Mouse (Mus musculus): Measurements from ENCODE around the gene Ptpru. TPM values are rescaled to one million over a fixed set of nuclear protein-coding genes. Genes with fewer than 3 reads are reported as not detected.

Ptpru gene
- polyA plus RNA-seq, 2 experiments, result 13.3 to 22.5 TPM

DNA sequence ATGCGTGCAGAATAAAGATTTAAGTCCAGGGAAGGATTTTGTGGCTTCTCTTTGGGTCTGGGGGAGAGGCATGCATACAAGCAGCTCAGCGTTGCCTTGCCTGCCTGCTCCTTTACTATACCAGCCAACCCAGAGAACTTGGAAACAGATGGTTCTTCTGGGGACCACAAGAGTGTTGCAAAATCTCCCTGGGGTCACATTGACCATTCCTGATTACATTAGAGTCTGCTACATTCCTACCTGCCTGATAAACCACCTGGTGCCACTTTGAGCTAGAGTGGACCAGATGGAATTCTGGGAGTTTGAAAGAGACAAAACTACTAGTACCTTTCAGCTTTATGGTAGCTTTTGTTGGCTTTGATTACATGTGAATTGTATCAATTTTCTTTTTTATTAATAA is 38.7 kb upstream of the Ptpru start:
- H3K27me3 ChIP-seq (ENCODE audit: control insufficient read depth, insufficient read depth, low read length), result no peaks in the 10 kb centered on the region
- H3K9me3 ChIP-seq (ENCODE audit: control insufficient read depth, low read length), result no peaks in the 10 kb centered on the region
- H3K4me1 ChIP-seq (ENCODE audit: control insufficient read depth, insufficient read depth, low read length), result peaks cover 36% of the 10 kb centered on the region
- 62% methylated on average over 2 of the region's 2 CpGs for WGBS
- no peak for TF ChIP-seq POLR2A (IDR thresholded peaks at IDR 0.05; ENCODE audit: borderline replicate concordance, extremely low read depth, insufficient read depth, insufficient read length)
- no peak overlapping the region for H3K9ac ChIP-seq (ENCODE audit: low read depth, low read length, severe bottlenecking)
- no peak overlapping the region for H3K27ac ChIP-seq (replicated peaks; ENCODE audit: low read depth, low read length)
- H3K4me2 ChIP-seq (replicated peaks; ENCODE audit: low read depth, low read length, severe bottlenecking), result no peak overlapping the region
- no peak for DNase-seq (ENCODE audit: low spot score)
- ATAC-seq (ENCODE audit: low FRiP score, low read depth), result no peak
- H3K4me3 ChIP-seq (replicated peaks; ENCODE audit: low read length), result no peak overlapping the region
- H3K36me3 ChIP-seq (ENCODE audit: control insufficient read depth, insufficient read depth, low read length), result no peaks in the 10 kb centered on the region

DNA sequence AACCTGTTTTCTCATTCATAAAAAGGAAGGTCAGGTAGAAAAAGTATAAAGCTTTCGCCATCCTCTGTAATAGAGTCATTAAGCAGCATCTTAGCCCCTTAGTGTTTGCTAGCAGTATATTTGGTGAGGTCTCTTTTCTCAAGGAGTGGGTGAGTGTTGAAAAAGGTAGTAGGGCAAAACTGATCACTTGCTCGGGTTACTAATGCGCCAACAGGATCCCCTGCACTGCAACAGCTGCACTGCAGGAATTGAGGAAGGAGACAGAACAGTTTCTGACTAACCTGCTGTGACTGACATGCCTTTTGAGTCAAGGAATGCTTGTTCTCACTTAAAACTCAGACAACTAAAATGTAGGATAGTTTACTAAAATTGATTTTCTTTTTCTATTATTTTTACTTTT is 37.2 kb upstream of the Ptpru start:
- ATAC-seq (ENCODE audit: low FRiP score, low read depth), result no peak

DNA sequence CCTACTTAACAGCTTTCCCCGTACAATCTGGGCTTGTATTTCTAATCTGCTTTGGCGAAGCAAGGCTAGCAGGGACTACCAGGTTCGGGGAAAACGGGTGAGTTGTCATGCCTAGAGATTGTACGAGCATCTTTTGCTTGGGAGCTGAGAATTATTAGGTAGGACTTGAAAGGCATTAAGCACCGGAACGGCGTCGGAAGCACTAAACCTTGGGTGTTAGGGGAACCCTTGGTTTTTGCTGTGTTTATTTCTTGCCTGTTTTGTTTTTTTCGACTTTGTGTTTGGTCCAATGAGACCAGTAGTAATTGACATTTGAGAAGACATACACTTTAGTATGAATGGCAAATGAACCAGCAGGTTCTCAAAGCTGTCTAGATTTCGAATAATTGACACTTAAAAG is 36.5 kb upstream of the Ptpru start:
- H3K4me3 ChIP-seq (replicated peaks; ENCODE audit: low read length), result peak overlapping the region; percentile 100
- H3K27ac ChIP-seq (replicated peaks; ENCODE audit: low read depth, low read length), result peak overlapping the region; percentile 100
- H3K27me3 ChIP-seq (ENCODE audit: control insufficient read depth, insufficient read depth, low read length), result no peaks in the 10 kb centered on the region
- peak overlapping the region; percentile 90 for H3K4me2 ChIP-seq (replicated peaks; ENCODE audit: low read depth, low read length, severe bottlenecking)
- DNase-seq (ENCODE audit: low spot score) (no peak), ATAC-seq (ENCODE audit: low FRiP score, low read depth) (no peak)
- H3K36me3 ChIP-seq (ENCODE audit: control insufficient read depth, insufficient read depth, low read length), result no peaks in the 10 kb centered on the region
- peak overlapping the region; percentile 100 for H3K9ac ChIP-seq (ENCODE audit: low read depth, low read length, severe bottlenecking)
- TF ChIP-seq POLR2A (IDR thresholded peaks at IDR 0.05; ENCODE audit: borderline replicate concordance, extremely low read depth, insufficient read depth, insufficient read length), result no peak
- WGBS, result 3% methylated on average over 11 of the region's 11 CpGs
- H3K4me1 ChIP-seq (ENCODE audit: control insufficient read depth, insufficient read depth, low read length), result peaks cover 36% of the 10 kb centered on the region
- H3K9me3 ChIP-seq (ENCODE audit: control insufficient read depth, low read length), result no peaks in the 10 kb centered on the region

More for the DNA sequence above, 37.2 kb upstream of the Ptpru start:
- Histone ChIP-seq H3K4me3 (replicated peaks; ENCODE audit: low read length) (peak overlapping the region; percentile 100), H3K27me3 (ENCODE audit: control insufficient read depth, insufficient read depth, low read length) (no peaks in the 10 kb centered on the region), H3K4me2 (replicated peaks; ENCODE audit: low read depth, low read length, severe bottlenecking) (peak overlapping the region; percentile 90), H3K9ac (ENCODE audit: low read depth, low read length, severe bottlenecking) (peak overlapping the region; percentile 100), H3K36me3 (ENCODE audit: control insufficient read depth, insufficient read depth, low read length) (no peaks in the 10 kb centered on the region), H3K4me1 (ENCODE audit: control insufficient read depth, insufficient read depth, low read length) (peaks cover 36% of the 10 kb centered on the region), H3K9me3 (ENCODE audit: control insufficient read depth, low read length) (no peaks in the 10 kb centered on the region), H3K27ac (replicated peaks; ENCODE audit: low read depth, low read length) (no peak overlapping the region)
- no peak for TF ChIP-seq POLR2A (IDR thresholded peaks at IDR 0.05; ENCODE audit: borderline replicate concordance, extremely low read depth, insufficient read depth, insufficient read length)
- DNase-seq (ENCODE audit: low spot score), result no peak
- 35% methylated on average over 3 of the region's 3 CpGs for WGBS

DNA sequence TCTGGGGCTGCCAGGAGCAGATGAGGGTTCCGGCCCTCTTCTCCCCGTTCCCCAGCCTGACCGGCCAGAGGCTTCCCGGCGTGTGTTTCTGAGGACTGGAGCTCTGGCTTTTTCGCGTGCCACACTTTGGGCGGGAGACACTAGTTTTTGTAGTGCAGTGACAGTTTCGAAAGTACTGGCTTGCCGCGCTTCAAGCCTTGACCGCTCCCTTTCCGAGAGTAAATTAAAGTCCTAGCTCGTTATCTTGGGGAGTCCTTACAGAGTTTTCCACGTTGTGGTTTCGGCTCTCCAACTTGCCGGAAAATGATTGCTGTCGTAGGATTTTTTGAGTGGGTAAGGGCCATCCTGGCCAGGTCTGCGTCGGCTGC is 36.1 kb upstream of the Ptpru start:
- Histone ChIP-seq H3K27ac (replicated peaks; ENCODE audit: low read depth, low read length) (peak overlapping the region; percentile 100), H3K4me3 (replicated peaks; ENCODE audit: low read length) (peak overlapping the region; percentile 100), H3K9me3 (ENCODE audit: control insufficient read depth, low read length) (no peaks in the 10 kb centered on the region), H3K36me3 (ENCODE audit: control insufficient read depth, insufficient read depth, low read length) (no peaks in the 10 kb centered on the region), H3K4me1 (ENCODE audit: control insufficient read depth, insufficient read depth, low read length) (peaks cover 34% of the 10 kb centered on the region), H3K4me2 (replicated peaks; ENCODE audit: low read depth, low read length, severe bottlenecking) (peak overlapping the region; percentile 90), H3K9ac (ENCODE audit: low read depth, low read length, severe bottlenecking) (peak overlapping the region; percentile 100), H3K27me3 (ENCODE audit: control insufficient read depth, insufficient read depth, low read length) (no peaks in the 10 kb centered on the region)
- TF ChIP-seq POLR2A (IDR thresholded peaks at IDR 0.05; ENCODE audit: borderline replicate concordance, extremely low read depth, insufficient read depth, insufficient read length), result no peak
- no peak for DNase-seq (ENCODE audit: low spot score)
- 0% methylated on average over 20 of the region's 20 CpGs for WGBS
- ATAC-seq (ENCODE audit: low FRiP score, low read depth), result 0 out of 2 replicates have a peak, but pooled peaks have one; percentile 5

DNA sequence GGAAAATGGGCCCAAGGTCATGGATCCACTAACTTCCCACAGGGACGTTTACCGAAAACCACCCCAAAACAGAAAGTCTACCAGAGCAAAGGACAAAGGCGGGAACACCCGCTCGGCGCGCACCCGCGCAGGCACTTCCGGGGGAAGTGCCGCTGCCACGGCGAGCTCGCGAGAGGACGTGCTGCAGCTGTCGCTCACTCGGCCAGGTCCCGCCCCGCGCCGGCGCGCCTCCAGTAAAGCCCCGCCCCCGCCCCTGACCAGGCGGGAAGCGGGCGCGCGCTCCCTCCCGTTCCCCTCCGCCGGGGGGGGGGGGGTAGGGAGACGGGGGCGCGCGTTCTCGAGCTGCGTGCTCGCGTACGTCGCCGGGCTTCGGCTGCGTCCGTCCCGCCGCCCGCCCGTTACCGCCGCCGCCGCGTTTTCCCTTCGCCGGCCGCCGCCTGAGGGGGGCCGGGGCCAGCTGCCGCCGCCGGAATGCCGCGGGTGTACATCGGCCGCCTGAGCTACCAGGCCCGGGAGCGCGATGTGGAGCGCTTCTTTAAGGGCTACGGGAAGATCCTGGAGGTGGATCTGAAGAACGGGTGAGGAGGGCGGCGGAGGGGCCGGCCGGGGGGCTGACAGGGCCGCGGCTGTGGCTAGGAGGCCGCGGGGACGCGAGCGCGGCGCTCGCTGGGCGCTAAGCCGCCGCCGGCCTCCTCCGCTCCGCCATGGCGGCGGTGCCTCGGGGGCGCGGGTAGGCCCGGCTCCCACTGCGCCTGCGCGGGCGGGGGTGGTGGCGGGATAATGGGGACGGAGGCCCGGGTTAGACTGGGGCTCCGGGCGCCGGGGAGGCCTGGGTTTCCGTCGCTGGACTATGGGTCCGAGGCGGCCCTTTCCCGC is 35.4 kb upstream of the Ptpru start, which contains the start of gene Srsf4:
Gene Srsf4, plus strand, starts transcription at position 325 of the 876 bp plus-strand sequence.
- under 1% methylated on average over 68 of the region's 116 CpGs for WGBS
- ATAC-seq (ENCODE audit: low FRiP score, low read depth), result peak; percentile 94
- H3K4me2 ChIP-seq (replicated peaks; ENCODE audit: low read depth, low read length, severe bottlenecking), result peak within 1 kb of the TSS; percentile 90

More for the DNA sequence above, 35.4 kb upstream of the Ptpru start, which contains the start of gene Srsf4:
- Histone ChIP-seq H3K4me3 (replicated peaks; ENCODE audit: low read length) (peak within 1 kb of the TSS; percentile 100), H3K4me1 (ENCODE audit: control insufficient read depth, insufficient read depth, low read length) (peaks cover 30% of the 10 kb centered on the region), H3K9ac (ENCODE audit: low read depth, low read length, severe bottlenecking) (peak within 1 kb of the TSS; percentile 100), H3K27ac (replicated peaks; ENCODE audit: low read depth, low read length) (peak within 1 kb of the TSS; percentile 100), H3K27me3 (ENCODE audit: control insufficient read depth, insufficient read depth, low read length) (no peaks in the 10 kb centered on the region), H3K36me3 (ENCODE audit: control insufficient read depth, insufficient read depth, low read length) (no peaks in the 10 kb centered on the region), H3K9me3 (ENCODE audit: control insufficient read depth, low read length) (no peaks in the 10 kb centered on the region)
- TF ChIP-seq POLR2A (IDR thresholded peaks at IDR 0.05; ENCODE audit: borderline replicate concordance, extremely low read depth, insufficient read depth, insufficient read length), result peak; percentile 96; the same call in 1 of the 2 replicates
- DNase-seq (ENCODE audit: low spot score), result peak; percentile 97
